1 mouse cellular context compared by ENCODE assay signal in genomic region chr7:45460860-45461314, GRCm38 (mm10).
TF ChIP-seq lines count a peak whose summit lies in the region.

No protein-coding gene starts in this region.

TF ChIP-seq in CH12.LX, 34 proteins besides CTCF, POLR2A, EP300 and RAD21 (continued from another document):
- TF ChIP-seq MYC (IDR thresholded peaks at IDR 0.05; ENCODE audit: low read depth, low read length) (no peak), BHLHE40 (IDR thresholded peaks at IDR 0.05; ENCODE audit: low read depth, low read length) (peak; percentile 39; the same call in 1 of the 2 replicates), PAX5 (IDR thresholded peaks at IDR 0.05; ENCODE audit: low read length) (no peak), SMC3 (IDR thresholded peaks at IDR 0.05; ENCODE audit: low read depth, low read length) (no peak), ZKSCAN1 (IDR thresholded peaks at IDR 0.05; ENCODE audit: borderline replicate concordance, low read depth, low read length) (no peak), KAT2A (IDR thresholded peaks at IDR 0.05; ENCODE audit: insufficient replicate concordance, low read length) (no peak), JUN (IDR thresholded peaks at IDR 0.05; ENCODE audit: insufficient read depth, low read depth, low read length) (no peak), JUND (conservative IDR thresholded peaks at IDR 0.05; ENCODE audit: low read depth, low read length) (no peak), MEF2A (IDR thresholded peaks at IDR 0.05; ENCODE audit: borderline replicate concordance, low read depth, low read length) (no peak), MAFK (IDR thresholded peaks at IDR 0.05; ENCODE audit: insufficient replicate concordance, low read length) (peak; percentile 93), GABPA (IDR thresholded peaks at IDR 0.05; ENCODE audit: insufficient replicate concordance, low read depth, low read length) (peak; percentile 75), ETS1 (conservative IDR thresholded peaks at IDR 0.05; ENCODE audit: low read depth, low read length) (peak; percentile 51), ZMIZ1 (IDR thresholded peaks at IDR 0.05; ENCODE audit: low read depth, low read length) (no peak), MXI1 (IDR thresholded peaks at IDR 0.05; ENCODE audit: low read depth, low read length) (peak; percentile 35; the same call in 1 of the 2 replicates), CHD2 (IDR thresholded peaks at IDR 0.05; ENCODE audit: low read length) (no peak), SIN3A (IDR thresholded peaks at IDR 0.05; ENCODE audit: low read length) (peak; percentile 35; the same call in 1 of the 2 replicates), TBP (conservative IDR thresholded peaks at IDR 0.05; ENCODE audit: low read depth, low read length) (peak; percentile 62; the same call in 1 of the 2 replicates)
